Mouse (Mus musculus): ENCODE measurements around the gene Eif4g3.

DNA sequence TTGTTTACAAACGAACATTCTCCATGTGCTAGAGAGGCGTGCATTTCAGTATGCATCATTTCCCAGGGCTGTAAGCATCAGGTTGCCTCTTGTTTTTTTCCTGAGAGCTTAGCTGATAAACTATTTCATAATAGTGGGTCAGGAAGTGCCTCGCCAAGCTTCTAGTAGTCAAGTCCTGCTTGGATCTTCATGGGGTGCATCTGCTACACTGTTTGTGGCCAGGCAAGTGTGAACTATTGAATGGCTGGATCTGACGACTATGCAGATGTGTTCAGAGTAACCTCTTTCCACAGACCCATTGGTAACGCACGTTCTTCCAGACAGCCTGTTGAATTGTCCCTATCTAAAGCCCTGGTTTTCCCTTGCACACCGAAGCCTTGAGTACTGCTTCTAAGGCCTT, 135.0 kb downstream of the Eif4g3 start:
- TF ChIP-seq CTCF (IDR thresholded peaks at IDR 0.05; ENCODE audit: borderline replicate concordance, control insufficient read depth, extremely low read depth, insufficient read depth, low read length, poor library complexity): no peak
- TF ChIP-seq POLR2A (IDR thresholded peaks at IDR 0.05; ENCODE audit: control insufficient read depth, extremely low read depth, insufficient read depth, low read length, poor library complexity): no peak

All from thymus, adult 2 months (tissue).